Mouse (Mus musculus) heart, adult 18-20 months (tissue): Measurements from ENCODE around the gene Odc1. TPM values are rescaled to one million over a fixed set of nuclear protein-coding genes. Genes with fewer than 3 reads are reported as not detected.

Experiments
- DNase-seq, 2 experiments: peaks; one replicate each; pipeline ENCODE4 v3.0.0; 2021 to 2022; ENCODE audit warnings: mixed read lengths in 1 of 2
- total RNA-seq, 2 experiments: library from RNA; stranded (reverse); gene quantifications; 2 replicates each; pipeline ENCODE4 v1.2.3; 2021

Odc1 gene
- total RNA-seq, 2 experiments from 2014 or later = 61.5 to 71.5 TPM

DNA sequence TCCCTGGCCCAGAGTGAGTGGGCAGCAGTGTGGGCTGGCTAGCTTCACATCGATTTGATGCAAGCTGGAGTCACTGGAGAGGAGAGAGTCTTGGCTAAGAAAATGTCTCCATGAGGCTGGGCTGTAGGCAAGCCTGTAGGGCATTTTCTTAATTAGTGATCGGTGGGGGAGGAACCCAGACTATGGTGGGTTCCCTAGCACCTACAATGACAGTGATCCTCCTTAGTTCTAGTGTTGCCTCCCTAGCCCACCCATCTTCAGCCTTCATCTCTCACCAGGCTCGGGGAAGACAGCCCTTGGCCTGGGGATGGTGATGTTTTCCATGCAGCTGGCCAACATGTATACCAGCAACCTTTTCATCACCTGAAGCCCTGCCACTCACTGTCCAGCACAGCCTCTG, 43.8 kb downstream of the Odc1 start:
- no peak for DNase-seq

DNA sequence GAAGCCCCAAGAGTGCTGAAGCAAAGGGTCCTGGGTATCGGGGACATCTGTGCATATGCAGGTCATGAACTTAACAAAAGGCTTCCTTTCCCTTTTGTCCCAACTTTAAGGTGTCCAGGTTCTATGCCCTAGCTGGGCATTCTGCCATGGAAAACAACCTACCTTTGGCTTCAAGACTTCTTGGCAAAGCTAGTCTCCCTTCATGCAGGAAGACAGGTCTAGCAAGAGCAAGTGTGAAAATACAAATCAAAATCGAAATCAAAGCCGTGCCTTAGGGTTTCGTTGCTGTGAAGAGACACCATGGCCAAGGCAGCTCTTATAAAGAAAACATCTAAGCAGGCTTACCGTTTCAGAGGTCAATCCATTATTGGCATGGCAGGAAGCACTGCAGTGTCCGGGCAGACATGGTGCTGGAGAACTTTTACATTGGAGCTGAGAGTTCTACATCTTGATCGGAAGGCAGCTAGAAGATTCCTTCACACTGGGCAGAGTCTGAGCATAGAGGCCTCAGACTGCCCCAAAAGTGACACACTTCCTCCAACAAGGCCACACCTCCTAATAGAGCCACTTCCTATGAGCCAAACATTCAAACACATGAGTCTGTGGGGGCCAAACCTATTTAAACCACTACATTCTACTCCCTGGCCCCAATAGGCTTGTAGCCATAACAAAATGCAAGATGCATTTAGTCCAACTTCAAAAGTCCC, 44.5 kb downstream of the Odc1 start:
- DNase-seq = no peak

DNA sequence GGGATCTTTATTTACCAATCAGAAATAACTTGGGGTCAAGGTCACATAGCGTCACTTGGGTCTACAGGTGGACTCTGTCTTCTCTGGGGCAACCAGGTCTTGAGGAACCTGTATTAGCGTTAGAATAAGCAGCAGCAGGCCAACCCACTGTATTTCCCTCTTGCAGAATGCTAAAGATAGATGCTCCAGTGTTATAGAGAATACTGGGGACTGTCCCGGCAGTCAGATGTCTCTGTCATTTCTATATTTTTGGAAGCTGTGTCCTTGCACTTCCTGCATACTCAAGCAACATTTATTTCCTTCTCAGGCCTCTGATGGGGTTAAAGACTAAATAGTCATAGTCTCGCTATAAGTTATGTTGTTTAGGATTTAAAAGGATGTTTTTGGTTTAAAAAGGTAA, 46.7 kb downstream of the Odc1 start:
- DNase-seq = no peak

DNA sequence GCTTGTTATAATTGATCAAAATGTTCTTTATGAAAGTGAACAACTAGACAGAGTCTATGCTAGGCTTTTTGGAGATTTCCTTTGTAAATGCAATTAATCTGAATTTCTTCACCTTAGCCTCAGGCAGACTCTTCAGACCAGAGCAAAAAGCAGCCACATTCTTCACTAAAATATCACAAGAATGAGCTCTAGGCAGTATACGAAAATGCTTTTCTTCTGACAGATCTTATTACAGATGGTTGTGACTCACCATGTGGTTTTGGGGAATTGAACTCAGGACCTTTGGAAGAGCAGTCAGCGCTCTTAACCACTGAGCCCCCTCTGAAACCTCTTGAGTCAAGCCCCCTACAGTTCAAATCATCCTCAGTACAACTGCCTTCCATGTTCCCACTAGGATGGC, 49.4 kb downstream of the Odc1 start:
- DNase-seq = no peak

DNA sequence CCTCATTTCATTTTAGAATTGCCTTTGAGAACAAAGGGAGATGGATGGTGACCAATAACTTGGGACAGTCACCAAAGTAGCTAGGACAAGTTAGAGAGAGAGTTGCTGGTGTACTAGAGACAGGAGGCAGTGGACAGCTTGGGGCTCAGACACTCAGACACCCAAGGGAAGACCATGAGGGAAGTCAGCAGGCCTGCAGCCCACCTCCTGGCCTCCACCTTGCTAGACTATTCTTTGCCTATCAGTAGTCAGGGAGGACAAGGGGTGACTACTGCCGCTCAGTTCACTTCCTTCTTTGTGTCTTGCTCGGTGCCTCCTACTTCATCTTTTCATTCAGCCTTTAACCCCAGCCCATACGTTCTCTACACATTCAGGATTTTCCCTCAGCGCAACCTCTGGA, 50.1 kb downstream of the Odc1 start:
- no peak for DNase-seq

DNA sequence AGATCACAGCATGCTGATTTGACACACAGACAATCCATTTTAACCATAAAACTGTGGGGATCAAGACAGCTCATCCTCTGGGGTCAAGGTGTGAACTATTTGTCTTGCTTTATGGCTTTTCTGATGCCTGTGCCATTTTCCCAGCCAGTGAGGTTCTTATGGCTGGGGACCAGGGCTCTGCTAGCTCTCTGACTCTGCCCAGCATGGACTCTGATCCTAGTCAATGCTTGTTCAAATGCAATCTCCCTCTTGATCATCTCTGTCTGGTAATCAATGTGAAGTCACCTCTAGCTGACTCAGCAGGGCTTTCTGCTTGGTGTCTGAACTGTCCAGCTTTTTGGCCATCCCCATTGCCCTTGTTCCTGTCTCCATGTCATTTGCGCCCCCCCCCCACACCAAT, 50.6 kb downstream of the Odc1 start:
- no peak for DNase-seq

Other genes with a start within 250 kb of the Odc1 start
- under 1 TPM in 1 of 2 experiments, not detected in 1; 0.85 TPM for gene Atp6v1c2, start 215.4 kb upstream of the Odc1 start, total RNA-seq
- 1 to 10 TPM; 7.5 to 7.6 TPM for gene Nol10, start 196.3 kb upstream of the Odc1 start, total RNA-seq
- 10 to 100 TPM; 18.7 to 20.6 TPM for gene Hpcal1, start 146.1 kb downstream of the Odc1 start, total RNA-seq